Mouse (Mus musculus) liver, embryonic 14.5 days (tissue): ENCODE data around the gene Cd36.

Experiments used
- CTCF ChIP-seq: IDR thresholded peaks from 2 replicates; pipeline ENCODE4 v1.5.1; 2016; ENCODE audit warnings: antibody characterized with exemption, low read depth, control low read depth
- EP300 ChIP-seq: IDR thresholded peaks from 2 replicates; pipeline ENCODE4 v1.6.1; 2016; ENCODE audit warnings: antibody characterized with exemption, low read depth

DNA sequence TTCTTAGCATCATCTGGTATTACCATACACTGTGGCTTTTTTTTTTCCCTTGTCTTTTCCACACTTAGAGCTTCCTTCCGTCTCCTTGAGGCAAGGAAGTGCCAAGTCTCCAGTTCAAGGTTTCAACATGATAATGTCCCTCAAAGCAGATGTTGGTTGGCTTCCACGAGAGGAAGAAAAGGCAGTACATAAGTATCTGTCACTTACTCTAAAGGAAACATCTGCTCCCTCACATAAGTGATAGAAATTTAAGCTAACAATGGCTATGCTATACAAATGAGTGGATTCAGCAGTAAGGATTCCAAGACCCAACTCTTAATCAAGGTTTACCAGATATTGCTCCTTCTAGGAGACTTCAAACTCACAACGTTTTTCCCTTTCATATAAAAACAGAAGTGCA lies 10.3 kb upstream of the Cd36 start:
- TF ChIP-seq CTCF (no peak), EP300 (no peak)
